Mouse (Mus musculus) skeletal muscle tissue, postnatal 0 days (tissue): Measurements from ENCODE around the gene Acot11. TPM values are rescaled to one million over a fixed set of nuclear protein-coding genes. Genes with fewer than 3 reads are reported as not detected.

ENCODE experiments used
- polyA plus RNA-seq: library from polyadenylated mRNA; unstranded; fragments of >200 nt; fragmentation: Nextera tagmentation; extraction: Ambion mirVana; gene quantifications from 2 replicates; pipeline ENCODE4 v1.2.1, GENCODE M21; 2015

The Acot11 gene
- polyA plus RNA-seq: 7.7 and 11.3 TPM in 2 replicates

DNA sequence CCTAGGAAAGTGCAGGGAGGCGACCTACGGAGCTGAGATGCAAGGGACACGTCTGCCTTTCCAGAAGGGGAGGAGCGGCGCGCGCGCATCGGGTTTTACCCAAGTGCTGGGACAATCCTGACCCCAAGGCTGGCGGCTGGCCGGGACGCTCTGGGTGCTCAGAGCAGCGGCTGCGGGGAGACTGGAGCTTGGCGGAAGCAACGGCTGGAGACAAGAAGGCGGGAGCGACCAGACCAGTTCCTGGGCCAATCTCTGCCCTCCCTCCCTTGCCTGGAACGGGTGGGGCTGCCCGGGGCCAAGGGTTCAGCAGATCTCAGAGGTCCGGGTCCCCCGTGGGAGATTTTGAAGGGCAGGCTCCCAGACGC is at the start of gene Acot11:
TSS of gene Acot11 (minus strand) at position 89 of the 365 bp plus-strand sequence.

DNA sequence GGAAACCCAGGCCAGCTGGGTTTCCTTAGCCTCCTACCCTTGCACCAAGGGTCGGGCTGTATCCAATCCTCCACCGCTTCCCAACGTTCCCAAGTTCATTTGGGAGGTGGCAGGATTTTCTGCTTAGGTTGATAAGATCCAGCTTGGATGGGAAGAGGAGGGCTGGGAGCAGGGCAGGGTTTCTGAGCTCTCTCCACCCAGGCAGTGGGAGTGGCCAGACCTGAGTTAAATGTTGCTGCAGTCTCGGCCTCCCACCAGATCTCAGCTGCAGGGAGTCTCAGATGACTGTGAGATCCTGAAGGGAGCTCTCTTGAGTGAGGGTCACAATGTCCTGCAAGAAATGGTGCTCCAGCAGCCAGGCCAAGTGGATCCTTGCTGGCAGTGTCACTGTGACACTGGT is 71.2 kb downstream of the Acot11 start, which contains the start of gene Fam151a:
TSS of gene Fam151a (plus strand) at position 254 of the 400 bp plus-strand sequence.

DNA sequence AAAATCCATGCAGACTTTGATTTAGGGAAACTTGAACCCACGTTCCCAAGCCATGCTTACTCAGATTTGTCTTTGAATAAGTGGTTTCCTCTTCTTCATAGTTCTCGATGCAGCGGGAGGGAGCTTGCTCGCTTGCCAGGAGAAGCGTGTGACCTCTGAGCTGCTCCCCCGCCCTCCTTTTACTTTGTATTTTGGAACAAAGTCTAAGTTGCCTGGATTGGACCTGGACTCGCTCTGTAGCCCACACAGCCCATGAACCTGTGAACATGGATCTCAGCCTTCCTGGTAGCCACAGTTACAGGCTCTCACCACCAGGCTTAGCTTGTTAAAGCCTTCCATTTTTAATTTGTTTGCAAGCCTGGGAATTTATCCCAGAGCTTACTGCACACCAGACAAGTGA is 74.0 kb downstream of the Acot11 start, which contains the start of gene Mroh7:
TSS of gene Mroh7 (minus strand) at position 112 of the 400 bp plus-strand sequence.

Other genes starting within 250 kb of the Acot11 start
- gene Dhcr24, start 244.0 kb downstream of the Acot11 start, polyA plus RNA-seq: 0.76 and 1.5 TPM in 2 replicates
- not detected in 2 replicates for gene Lexm, start 187.8 kb downstream of the Acot11 start, polyA plus RNA-seq
- gene Ttc22, start 182.6 kb downstream of the Acot11 start, polyA plus RNA-seq: 0.62 TPM in 1 of 2 replicates, not detected in the other
- gene Pars2, start 153.9 kb downstream of the Acot11 start, polyA plus RNA-seq: 5.9 TPM in 2 replicates
- gene Ttc4, start 126.1 kb downstream of the Acot11 start, polyA plus RNA-seq: 30.3 and 31.7 TPM in 2 replicates
- gene Mroh7, start 74.1 kb downstream of the Acot11 start, polyA plus RNA-seq: 0.08 TPM in 1 of 2 replicates, not detected in the other
- gene Fam151a, start 71.1 kb downstream of the Acot11 start, polyA plus RNA-seq: not detected in 2 replicates
- gene Ssbp3, start 105.7 kb upstream of the Acot11 start, polyA plus RNA-seq: 36.7 and 49.3 TPM in 2 replicates